Mouse (Mus musculus): ENCODE data around the gene Arhgef25.

- TF ChIP-seq POLR2A (IDR thresholded peaks at IDR 0.05; ENCODE audit: control insufficient read depth, low read depth, low read length): peak; percentile 88
- TF ChIP-seq CTCF (IDR thresholded peaks at IDR 0.05; ENCODE audit: control insufficient read depth, insufficient read depth, insufficient replicate concordance, low read depth, low read length): no peak
These were observed 21.6 kb upstream of the Arhgef25 start, which contains the start of gene Pip4k2c for GRCm38 (mm10) chr10:127211414-127211854.

Data from testis, adult 2 months (tissue).